Comparison of ENCODE assay signal across 17 mouse cellular contexts in genomic region chr11:21062071-21062470, GRCm38 (mm10).
"Had no signal": no experiment of that assay in that cellular context is flagged by ENCODE, and none has a peak within 500 bp of the region (broad histone marks: within the 10 kb centered on the region; RNA-seq: fewer than 3 reads in every experiment).

No protein-coding gene starts in this region.

- H3K36me3 ChIP-seq: midbrain, embryonic 10.5 days; midbrain, embryonic 12.5 days; neural tube, embryonic 13.5 days; neural tube, embryonic 15.5 days; stomach, embryonic 15.5 days had no signal

- H3K4me1 ChIP-seq: midbrain, embryonic 12.5 days; neural tube, embryonic 15.5 days; stomach, embryonic 15.5 days had no signal

- H3K9me3 ChIP-seq: midbrain, embryonic 10.5 days; midbrain, embryonic 12.5 days; neural tube, embryonic 13.5 days; neural tube, embryonic 15.5 days; stomach, embryonic 15.5 days had no signal

- H3K27ac ChIP-seq: liver, embryonic 14.5 days; midbrain, embryonic 10.5 days; midbrain, embryonic 12.5 days; neural tube, embryonic 13.5 days; neural tube, embryonic 15.5 days; stomach, embryonic 15.5 days had no signal

- ATAC-seq: midbrain, embryonic 16.5 days had no signal

- H3K27me3 ChIP-seq: midbrain, embryonic 12.5 days; neural tube, embryonic 13.5 days; neural tube, embryonic 15.5 days; stomach, embryonic 15.5 days had no signal

- DNase-seq: lung, embryonic 14.5 days; midbrain, embryonic 14.5 days; retina, postnatal 1 day; right cerebral cortex, postnatal 25 days; right cerebral cortex, postnatal 4 days; spleen, adult 18-20 months; thymus, adult 18-20 months; thymus, postnatal 14 days; thymus, postnatal 36 days had no signal

- H3K4me2 ChIP-seq: lung, embryonic 14.5 days; midbrain, embryonic 12.5 days; neural tube, embryonic 13.5 days; neural tube, embryonic 15.5 days; stomach, embryonic 15.5 days had no signal

- H3K9ac ChIP-seq: liver, embryonic 14.5 days; lung, embryonic 14.5 days; midbrain, embryonic 12.5 days; neural tube, embryonic 13.5 days; neural tube, embryonic 15.5 days; stomach, embryonic 15.5 days had no signal

- H3K4me3 ChIP-seq: midbrain, embryonic 10.5 days; midbrain, embryonic 12.5 days; myocyte; neural tube, embryonic 13.5 days; neural tube, embryonic 15.5 days; stomach, embryonic 15.5 days had no signal
